Mouse (Mus musculus) kidney, embryonic 16.5 days (tissue): ENCODE data around the gene Plcb4. TPM values are rescaled to one million over a fixed set of nuclear protein-coding genes. Genes with fewer than 3 reads are reported as not detected.
"Not testable (repeated sequence)": the region's sequence is repeated elsewhere in the genome, so short reads cannot be mapped to it uniquely, and the experiment has no call there.

Source experiments
- ATAC-seq: fragments of 200-750 bp; cut with Nextera tagmentation; 2 replicates; pipeline ENCODE4 v1.8.0; 2017; ENCODE audit warnings: moderate TSS enrichment; ENCODE audit not compliant: low FRiP score, low TSS enrichment
- H3K27ac ChIP-seq: fragments of 300-500 bp; sonication (generic); 2 replicates; pipeline ENCODE4 v1.5.1; 2014; ENCODE audit warnings: low read length
- H3K27me3 ChIP-seq: fragments of 300-500 bp; sonication (generic); 2 replicates; pipeline ENCODE4 v1.6.1; 2014; ENCODE audit warnings: low read length, control low read depth, mixed read lengths; ENCODE audit not compliant: insufficient read depth
- H3K36me3 ChIP-seq: fragments of 300-500 bp; sonication (generic); 2 replicates; pipeline ENCODE4 v1.6.1; 2014; ENCODE audit warnings: low read length, control low read depth, mixed read lengths; ENCODE audit not compliant: insufficient read depth
- H3K4me1 ChIP-seq: fragments of 300-500 bp; sonication (generic); 2 replicates; pipeline ENCODE4 v1.6.1; 2014; ENCODE audit warnings: low read length, control low read depth, mixed read lengths; ENCODE audit not compliant: insufficient read depth
- H3K4me2 ChIP-seq: fragments of 300-500 bp; sonication (generic); replicated peaks from 2 replicates; pipeline ENCODE4 v1.6.1; 2014; ENCODE audit warnings: low read depth, low read length
- H3K4me3 ChIP-seq: fragments of 300-500 bp; sonication (generic); 2 replicates; pipeline ENCODE4 v1.5.1; 2014; ENCODE audit warnings: mild to moderate bottlenecking, low read length
- H3K9ac ChIP-seq: fragments of 300-500 bp; sonication (generic); replicated peaks from 2 replicates; pipeline ENCODE4 v1.6.1; 2014; ENCODE audit warnings: low read length
- H3K9me3 ChIP-seq: fragments of 300-500 bp; sonication (generic); 2 replicates; pipeline ENCODE4 v1.6.1; 2016; ENCODE audit warnings: low read length, control low read depth
- WGBS: fragments of 180-500 bp; shearing (Covaris S2); extraction: QIAGEN DNeasy Blood & Tissue Kit; methylation state at CpG from one replicate; pipeline ENCODE4 v1.1.7; 2014; 5-methylcytosine and 5-hydroxymethylcytosine counted together
- polyA plus RNA-seq: library from polyadenylated mRNA; unstranded; fragments of >200 nt; fragmentation: Nextera tagmentation; extraction: Ambion mirVana; gene quantifications from 2 replicates; pipeline ENCODE4 v1.2.1, GENCODE M21; 2015

Gene Plcb4
- polyA plus RNA-seq, 1 experiment from 2014 or later, result 18.9 TPM

GRCm38 (mm10) chr2:135886081-135886679, 227.4 kb downstream of the Plcb4 start:
- 67% methylated on average over 9 of the region's 9 CpGs for whole genome bisulfite sequencing
- no peak overlapping the region for H3K9ac ChIP-seq
- H3K9me3 ChIP-seq, result no peaks in the 10 kb centered on the region
- no peaks in the 10 kb centered on the region for H3K36me3 ChIP-seq
- no peak overlapping the region for H3K4me2 ChIP-seq
- no peak overlapping the region for H3K4me3 ChIP-seq
- H3K27ac ChIP-seq, result no peak overlapping the region
- peaks cover 6% of the 10 kb centered on the region; the same call in 1 of the 2 replicates for H3K4me1 ChIP-seq
- no peak for ATAC-seq
- H3K27me3 ChIP-seq, result no peaks in the 10 kb centered on the region

- Histone ChIP-seq H3K9me3 (no peaks in the 10 kb centered on the region), H3K4me3 (no peak overlapping the region), H3K27me3 (no peaks in the 10 kb centered on the region), H3K4me2 (no peak overlapping the region), H3K27ac (no peak overlapping the region), H3K9ac (no peak overlapping the region), H3K4me1 (peaks cover 6% of the 10 kb centered on the region; the same call in 1 of the 2 replicates), H3K36me3 (no peaks in the 10 kb centered on the region)
- no peak for ATAC-seq
- 74% methylated on average over 2 of the region's 2 CpGs for WGBS
Measured at GRCm38 (mm10) chr2:135887805-135888204, 229.0 kb downstream of the Plcb4 start.

DNA sequence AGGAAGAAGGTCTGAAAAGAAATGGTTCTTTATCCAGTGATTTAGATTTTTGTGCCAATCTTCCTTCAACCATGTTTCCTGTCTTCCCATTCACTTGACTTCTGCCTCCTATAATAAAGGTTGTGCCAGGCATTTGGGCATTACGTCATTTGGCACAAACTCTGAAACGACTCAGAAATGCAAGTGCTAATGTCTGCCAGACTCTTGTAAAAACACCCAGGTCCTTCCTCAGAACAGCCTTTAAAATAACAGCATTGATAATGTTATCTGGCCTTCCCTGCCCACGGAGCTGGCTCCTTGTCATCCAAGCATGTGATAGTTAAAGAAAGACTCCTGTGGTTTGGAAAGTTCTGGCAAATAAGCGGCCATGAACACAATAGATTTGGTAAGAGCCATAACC, 229.4 kb downstream of the Plcb4 start:
- Histone ChIP-seq H3K9ac (no peak overlapping the region), H3K27ac (no peak overlapping the region), H3K9me3 (no peaks in the 10 kb centered on the region), H3K4me3 (no peak overlapping the region), H3K4me1 (peaks cover 6% of the 10 kb centered on the region; the same call in 1 of the 2 replicates), H3K4me2 (no peak overlapping the region), H3K36me3 (no peaks in the 10 kb centered on the region), H3K27me3 (no peaks in the 10 kb centered on the region)
- no peak for ATAC-seq
- WGBS, result 61% methylated on average over 4 of the region's 4 CpGs

DNA sequence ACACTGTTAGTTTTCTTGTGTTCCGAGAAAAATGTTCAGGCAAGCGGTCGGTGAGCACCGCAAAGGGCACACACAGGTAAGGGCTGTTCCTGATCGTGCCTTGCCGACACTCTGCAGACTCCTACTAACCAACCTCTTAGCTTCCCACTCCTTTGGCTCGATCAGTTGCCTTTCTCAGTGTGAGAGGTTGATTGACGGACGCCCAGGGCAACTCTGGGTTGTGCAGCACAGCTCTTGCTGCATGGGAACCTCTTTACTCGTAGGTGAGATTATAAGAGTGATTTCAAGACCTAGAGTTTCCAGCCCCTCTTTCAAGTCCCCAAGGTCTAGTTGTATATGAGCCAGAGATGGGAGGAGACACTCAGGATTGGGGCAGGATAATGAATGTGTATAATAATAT, 230.0 kb downstream of the Plcb4 start:
- ATAC-seq, result no peak
- Histone ChIP-seq H3K9ac (no peak overlapping the region), H3K27ac (no peak overlapping the region), H3K36me3 (no peaks in the 10 kb centered on the region), H3K4me3 (no peak overlapping the region), H3K4me2 (no peak overlapping the region), H3K27me3 (no peaks in the 10 kb centered on the region), H3K9me3 (no peaks in the 10 kb centered on the region), H3K4me1 (peaks cover 6% of the 10 kb centered on the region; the same call in 1 of the 2 replicates)
- WGBS, result 92% methylated on average over 10 of the region's 10 CpGs

DNA sequence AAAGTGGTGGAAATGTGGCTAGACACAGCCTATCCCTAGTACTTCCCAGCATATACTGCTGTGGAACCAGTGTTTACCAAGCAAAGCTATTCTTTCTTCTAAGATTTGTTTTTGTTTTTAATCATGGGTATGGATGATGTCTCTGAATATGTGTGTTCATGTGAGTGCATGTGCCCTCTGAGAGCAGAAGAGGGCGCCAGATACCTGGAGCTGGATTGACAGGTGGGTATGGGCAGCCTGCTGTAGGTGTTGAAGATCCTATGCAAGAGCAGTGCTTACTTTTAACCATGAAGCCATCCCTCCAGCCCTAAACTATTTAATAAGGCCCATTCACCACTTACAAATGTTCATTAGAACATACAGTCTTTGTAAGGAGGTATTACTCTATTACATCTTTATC, 231.3 kb downstream of the Plcb4 start:
- WGBS, result 79% methylated on average over 1 of the region's 1 CpGs
- peaks cover 6% of the 10 kb centered on the region; the same call in 1 of the 2 replicates for H3K4me1 ChIP-seq
- no peaks in the 10 kb centered on the region for H3K9me3 ChIP-seq
- H3K9ac ChIP-seq, result no peak overlapping the region
- H3K4me3 ChIP-seq, result no peak overlapping the region
- H3K27me3 ChIP-seq, result no peaks in the 10 kb centered on the region
- H3K4me2 ChIP-seq, result no peak overlapping the region
- H3K36me3 ChIP-seq, result no peaks in the 10 kb centered on the region
- no peak overlapping the region for H3K27ac ChIP-seq
- no peak for ATAC-seq

- Histone ChIP-seq H3K9me3 (no peaks in the 10 kb centered on the region), H3K9ac (no peak overlapping the region), H3K36me3 (no peaks in the 10 kb centered on the region), H3K4me3 (no peak overlapping the region), H3K4me2 (no peak overlapping the region), H3K4me1 (no peaks in the 10 kb centered on the region), H3K27ac (no peak overlapping the region), H3K27me3 (no peaks in the 10 kb centered on the region)
- ATAC-seq, result no peak
- WGBS, result 92% methylated on average over 10 of the region's 10 CpGs
Measured at GRCm38 (mm10) chr2:135891097-135891496, 232.3 kb downstream of the Plcb4 start.

GRCm38 (mm10) chr2:135891686-135892085, 232.9 kb downstream of the Plcb4 start:
- no peak for ATAC-seq
- Histone ChIP-seq H3K36me3 (no peaks in the 10 kb centered on the region), H3K9ac (no peak overlapping the region), H3K9me3 (no peaks in the 10 kb centered on the region), H3K4me2 (no peak overlapping the region), H3K4me3 (no peak overlapping the region), H3K27me3 (no peaks in the 10 kb centered on the region), H3K27ac (no peak overlapping the region), H3K4me1 (no peaks in the 10 kb centered on the region)
- WGBS, result 91% methylated on average over 5 of the region's 5 CpGs

GRCm38 (mm10) chr2:135894582-135894981, 235.8 kb downstream of the Plcb4 start:
- no peak overlapping the region for H3K4me3 ChIP-seq
- no peaks in the 10 kb centered on the region for H3K27me3 ChIP-seq
- no peak overlapping the region for H3K4me2 ChIP-seq
- no peaks in the 10 kb centered on the region for H3K4me1 ChIP-seq
- 81% methylated on average over 2 of the region's 2 CpGs for WGBS
- H3K36me3 ChIP-seq, result no peaks in the 10 kb centered on the region
- H3K27ac ChIP-seq, result no peak overlapping the region
- no peaks in the 10 kb centered on the region for H3K9me3 ChIP-seq
- H3K9ac ChIP-seq, result no peak overlapping the region
- peak; percentile 84 for ATAC-seq

GRCm38 (mm10) chr2:135898025-135898424, 239.2 kb downstream of the Plcb4 start:
- no peaks in the 10 kb centered on the region for H3K9me3 ChIP-seq
- no peak overlapping the region for H3K27ac ChIP-seq
- no peak overlapping the region for H3K4me2 ChIP-seq
- H3K36me3 ChIP-seq, result no peaks in the 10 kb centered on the region
- no peak for ATAC-seq
- H3K4me3 ChIP-seq, result no peak overlapping the region
- no peaks in the 10 kb centered on the region for H3K27me3 ChIP-seq
- no peak overlapping the region for H3K9ac ChIP-seq
- 77% methylated on average over 4 of the region's 4 CpGs for WGBS
- no peaks in the 10 kb centered on the region for H3K4me1 ChIP-seq

DNA sequence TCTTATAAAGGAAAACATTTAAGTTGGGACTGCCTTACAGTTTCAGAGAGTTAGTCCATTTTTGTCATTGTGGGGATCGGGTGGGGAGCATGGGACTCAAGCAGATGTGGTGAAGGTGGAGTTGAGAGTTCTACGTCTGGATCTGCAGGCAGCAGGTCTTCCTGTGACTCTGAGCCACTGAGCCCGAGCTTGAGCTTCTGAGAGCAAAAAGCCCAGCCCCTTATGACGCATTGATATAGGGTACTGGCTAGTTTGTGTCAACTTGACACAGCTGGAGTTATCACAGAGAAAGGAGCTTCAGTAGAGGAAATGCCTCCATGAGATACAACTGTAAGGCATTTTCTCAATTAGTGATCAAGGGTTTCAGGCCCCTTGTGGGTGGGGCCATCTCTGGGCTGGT, 241.1 kb downstream of the Plcb4 start:
- not testable (repeated sequence) for H3K9me3 ChIP-seq, H3K4me3 ChIP-seq, ATAC-seq, H3K27ac ChIP-seq, H3K4me1 ChIP-seq, H3K27me3 ChIP-seq, H3K36me3 ChIP-seq, H3K4me2 ChIP-seq, H3K9ac ChIP-seq
- 85% methylated on average over 4 of the region's 4 CpGs for WGBS
